Mouse (Mus musculus) urinary bladder, postnatal 4 days (tissue): Measurements from ENCODE around the gene Noto.
"Not testable (repeated sequence)": the region's sequence is repeated elsewhere in the genome, so short reads cannot be mapped to it uniquely, and the experiment has no call there.

ENCODE experiments used
- DNase-seq, 2 experiments: peaks; one replicate each; pipeline ENCODE4 v3.0.0; 2021 to 2022; ENCODE audit warnings: low spot score in 2 of 2

Noto gene

DNA sequence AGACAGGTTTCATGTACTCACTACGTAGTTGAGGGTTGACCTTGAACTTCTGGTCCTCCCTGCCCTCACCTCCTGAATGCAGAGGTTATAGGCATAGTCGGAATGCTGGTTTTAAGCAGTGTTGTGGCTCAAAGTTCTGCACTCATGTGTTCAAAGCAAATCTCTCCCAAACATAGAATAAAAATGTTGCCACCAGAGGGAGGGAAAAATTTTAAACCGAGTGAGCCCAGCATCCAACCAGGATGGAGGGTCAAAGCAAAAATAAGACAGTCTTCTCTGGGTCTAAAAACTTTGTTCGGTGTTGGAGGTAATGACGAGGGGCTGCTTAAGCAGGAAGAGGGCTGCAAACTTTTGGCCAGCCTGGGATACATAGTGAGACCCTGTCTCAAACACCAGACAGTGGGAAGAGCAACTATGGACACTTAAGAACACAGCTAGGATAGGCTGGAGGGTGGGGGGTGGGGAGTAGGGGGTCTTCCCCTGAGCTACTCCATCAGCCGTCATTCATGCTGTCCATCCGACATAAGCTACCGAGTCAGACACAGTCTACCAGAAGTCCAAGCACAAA is 7.7 kb downstream of the Noto start:
- DNase-seq = no peak

GRCm38 (mm10) chr6:85431842-85432431 is 8.3 kb downstream of the Noto start, which contains the start of gene Smyd5:
Smyd5 (plus strand) TSS chr6:85431989.
- peak; percentile 82 to 91 for DNase-seq

DNA sequence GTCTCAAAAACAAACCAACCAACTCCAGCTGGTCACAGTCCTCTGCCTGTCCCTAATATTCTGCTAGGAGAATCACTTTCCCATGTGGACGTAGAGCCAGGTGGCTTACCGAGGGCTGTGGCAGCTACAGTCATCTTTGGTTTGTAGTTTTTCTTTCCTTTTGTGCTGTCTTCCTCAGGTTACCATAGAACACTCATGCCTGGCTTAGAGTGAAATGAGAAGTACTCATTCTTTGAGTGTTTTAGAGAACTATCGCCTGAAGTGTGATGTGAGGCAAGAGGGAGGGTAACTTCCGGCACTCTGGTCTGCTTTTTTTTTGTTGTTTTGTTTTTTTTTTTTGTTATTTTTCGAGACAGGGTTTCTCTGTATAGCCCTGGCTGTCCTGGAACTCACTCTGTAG is 10.2 kb downstream of the Noto start:
- DNase-seq = no peak

- no peak for DNase-seq
Observed at GRCm38 (mm10) chr6:85436204-85436603, 12.5 kb downstream of the Noto start.

- DNase-seq = no peak
Observed at GRCm38 (mm10) chr6:85436631-85437030, 12.9 kb downstream of the Noto start.

DNA sequence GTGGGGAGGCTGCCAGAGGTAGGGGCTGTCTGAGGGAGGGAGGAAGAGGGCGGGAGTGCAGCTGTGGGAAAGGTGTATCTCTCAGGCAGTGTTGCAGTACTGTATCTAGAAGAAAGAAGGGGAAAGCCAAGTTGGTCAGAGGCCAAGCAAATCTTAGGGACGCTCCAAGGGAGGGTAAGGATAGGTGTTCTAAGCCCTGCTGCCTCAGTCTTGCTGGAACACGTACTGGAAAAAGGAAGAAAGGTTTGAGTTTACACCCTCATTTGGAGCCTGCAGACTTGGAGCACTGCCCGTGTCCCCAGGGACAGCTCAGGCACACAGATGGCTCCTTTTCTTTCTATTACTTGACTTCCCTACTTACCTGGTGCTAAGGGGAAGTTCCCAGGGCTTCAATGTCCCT is 17.5 kb downstream of the Noto start:
- no peak for DNase-seq

GRCm38 (mm10) chr6:85443488-85444233 is 20.0 kb downstream of the Noto start:
- no peak for DNase-seq

DNA sequence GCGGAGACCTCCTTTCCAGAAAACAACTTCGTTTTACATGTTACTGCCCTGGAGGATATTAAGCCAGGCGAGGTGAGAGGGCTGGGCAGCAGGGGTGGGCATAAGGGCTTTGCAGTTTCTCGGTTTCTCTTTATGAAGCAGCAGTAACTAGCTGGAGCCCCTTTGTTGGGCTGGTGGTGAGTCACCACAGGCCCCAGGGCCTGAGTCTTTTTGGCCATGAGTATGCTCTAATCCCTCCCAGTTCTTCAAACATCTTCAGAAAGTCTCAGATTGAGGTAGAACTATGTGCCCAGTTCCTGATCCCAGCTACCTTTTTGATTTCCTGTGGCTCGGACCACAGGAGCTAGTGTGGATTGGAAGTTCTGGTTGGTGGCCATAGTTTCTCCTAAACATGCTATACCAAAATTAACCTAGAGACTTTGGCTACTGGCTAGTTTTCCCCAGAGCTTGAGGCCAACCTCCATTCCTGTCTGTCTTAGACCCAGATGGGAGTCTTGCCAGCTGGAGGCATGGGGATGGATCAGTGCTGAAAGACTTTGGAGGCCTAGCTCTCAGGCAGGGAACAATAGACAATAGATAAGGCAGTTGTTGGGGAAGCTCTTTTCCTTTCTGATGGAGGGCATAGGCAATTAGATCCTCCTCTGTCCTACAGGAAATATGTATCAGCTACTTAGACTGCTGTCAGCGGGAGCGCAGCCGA is 20.7 kb downstream of the Noto start:
- DNase-seq = no peak

- DNase-seq = no peak
Observed at GRCm38 (mm10) chr6:85445286-85445685, 21.6 kb downstream of the Noto start.

- no peak for DNase-seq
Observed at GRCm38 (mm10) chr6:85447351-85447750, 23.7 kb downstream of the Noto start.

DNA sequence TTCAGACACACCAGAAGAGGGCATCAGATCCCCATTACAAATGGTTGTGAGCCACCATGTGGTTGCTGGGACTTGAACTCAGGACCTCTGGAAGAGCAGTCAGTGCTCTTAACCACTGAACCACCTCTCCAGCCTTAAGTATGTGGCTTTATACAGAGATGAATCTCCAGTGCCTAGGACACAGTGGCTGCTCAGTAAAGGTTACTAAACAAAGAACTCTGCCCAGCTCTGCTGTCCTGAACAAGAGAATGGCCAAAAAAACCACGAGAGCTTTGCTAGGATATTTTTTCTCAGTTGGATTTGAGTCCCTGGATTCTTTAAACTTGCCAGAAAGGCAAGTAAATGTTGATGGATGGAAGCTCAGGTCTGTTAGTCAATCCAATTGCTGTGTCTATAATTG is 26.5 kb downstream of the Noto start:
- not testable (repeated sequence) for DNase-seq

DNA sequence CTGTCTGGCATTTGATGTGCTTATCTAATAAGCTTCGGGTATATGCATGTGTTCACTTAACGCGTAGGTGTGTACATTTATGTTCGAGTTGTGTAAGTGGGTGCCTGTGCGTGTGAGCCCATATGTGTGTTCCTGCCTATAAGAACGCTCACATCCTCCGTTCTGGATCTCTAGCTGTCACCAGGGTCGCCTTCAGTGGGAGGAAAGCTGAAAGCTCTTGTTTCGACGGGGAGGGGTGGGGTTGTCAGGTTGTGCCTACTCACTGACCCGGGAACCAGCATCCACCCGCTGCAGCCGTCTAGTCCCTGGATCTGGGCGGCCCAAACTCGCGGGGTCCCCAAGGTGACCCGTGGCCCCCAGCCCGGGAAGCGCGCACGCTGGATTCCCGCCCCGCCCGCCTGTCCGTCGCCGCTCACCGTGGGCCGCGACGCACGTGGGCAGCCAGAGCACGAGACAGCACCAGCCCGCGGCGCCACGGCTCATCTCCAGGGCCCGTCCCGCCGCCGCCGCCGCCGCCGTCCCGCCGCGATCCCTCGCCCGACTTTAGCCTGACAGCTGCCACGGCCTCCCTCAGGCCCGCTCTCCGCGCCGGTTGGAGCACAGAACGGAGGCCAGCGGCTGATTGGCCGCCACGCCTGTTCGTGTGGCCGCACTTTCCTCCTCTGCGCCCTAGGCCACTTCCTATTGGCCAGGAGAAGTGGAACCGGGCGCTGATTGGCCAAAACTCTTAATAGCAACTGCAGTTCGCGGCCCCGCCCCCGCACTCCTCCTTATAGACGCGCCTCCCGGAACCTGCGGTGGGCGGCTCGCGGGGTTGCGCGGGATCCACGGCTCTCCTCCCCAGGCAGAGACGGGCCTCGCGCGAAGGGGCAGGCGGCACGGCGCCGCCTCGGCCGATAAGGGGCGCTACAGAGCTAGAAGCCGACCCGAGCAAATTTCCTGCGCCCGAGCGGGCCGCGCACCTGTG is 27.3 kb downstream of the Noto start, which contains the start of gene Cct7:
TSS of gene Cct7 (plus strand) at position 818 of the 967 bp plus-strand sequence.
- peak; percentile 98 to 99 for DNase-seq

DNA sequence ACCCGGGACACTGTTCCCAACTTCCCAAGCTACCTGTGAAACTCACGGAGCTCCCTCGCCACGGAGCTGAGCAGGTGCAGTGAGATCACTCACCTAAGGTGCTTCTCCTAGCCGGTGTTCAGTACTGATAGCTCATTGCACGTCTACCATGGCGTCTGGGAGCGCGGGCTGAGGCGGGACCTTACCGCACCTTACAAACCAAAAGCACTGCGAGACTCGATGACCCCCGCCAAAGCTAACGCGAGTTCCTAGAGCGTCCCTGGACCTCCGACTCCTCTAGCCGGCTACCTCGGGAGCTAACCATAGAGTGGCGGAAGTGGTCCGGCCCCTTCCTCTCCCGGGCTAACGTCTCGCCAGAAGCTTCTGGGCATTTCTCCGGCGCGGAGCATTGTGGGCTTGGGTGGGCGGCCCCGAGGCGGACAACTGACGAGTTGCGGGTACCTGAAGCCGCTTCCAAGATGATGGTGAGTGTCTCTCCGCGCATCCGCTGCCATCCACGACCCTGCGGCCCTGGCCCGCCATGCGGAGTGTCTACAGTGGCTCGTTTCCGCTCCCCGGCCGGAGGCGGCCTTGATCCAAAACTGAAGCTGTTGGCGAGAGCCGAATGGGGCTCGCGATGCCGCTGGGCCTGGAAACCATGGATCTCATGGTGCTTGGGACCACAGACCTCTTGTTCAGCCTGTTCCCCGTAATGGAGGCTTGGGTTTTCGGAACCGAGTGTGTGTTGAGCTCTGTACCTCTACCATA is 28.2 kb downstream of the Noto start, which contains the start of gene Pradc1:
TSS of gene Pradc1 (minus strand) at position 307 of the 747 bp plus-strand sequence.
- DNase-seq = peak; percentile 95 to 96

DNA sequence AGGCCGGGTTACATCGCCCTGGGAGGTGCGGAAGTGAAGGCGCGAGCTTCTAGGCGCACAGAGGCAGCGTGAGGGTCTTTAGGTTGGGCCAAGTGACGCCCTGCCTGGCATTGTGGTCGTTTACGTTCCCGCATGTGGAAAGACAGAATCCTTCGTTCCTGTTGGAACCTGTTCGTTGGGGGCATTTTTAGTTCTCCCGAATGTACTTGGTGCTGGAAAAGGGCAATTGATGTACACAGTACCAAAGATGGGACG is 28.7 kb downstream of the Noto start:
- no peak for DNase-seq

- DNase-seq = no peak
Observed at GRCm38 (mm10) chr6:85452816-85453215, 29.1 kb downstream of the Noto start.

GRCm38 (mm10) chr6:85459621-85460020 is 35.9 kb downstream of the Noto start:
- DNase-seq = no peak

- DNase-seq = no peak
Observed at GRCm38 (mm10) chr6:85465381-85465780, 41.7 kb downstream of the Noto start.

DNA sequence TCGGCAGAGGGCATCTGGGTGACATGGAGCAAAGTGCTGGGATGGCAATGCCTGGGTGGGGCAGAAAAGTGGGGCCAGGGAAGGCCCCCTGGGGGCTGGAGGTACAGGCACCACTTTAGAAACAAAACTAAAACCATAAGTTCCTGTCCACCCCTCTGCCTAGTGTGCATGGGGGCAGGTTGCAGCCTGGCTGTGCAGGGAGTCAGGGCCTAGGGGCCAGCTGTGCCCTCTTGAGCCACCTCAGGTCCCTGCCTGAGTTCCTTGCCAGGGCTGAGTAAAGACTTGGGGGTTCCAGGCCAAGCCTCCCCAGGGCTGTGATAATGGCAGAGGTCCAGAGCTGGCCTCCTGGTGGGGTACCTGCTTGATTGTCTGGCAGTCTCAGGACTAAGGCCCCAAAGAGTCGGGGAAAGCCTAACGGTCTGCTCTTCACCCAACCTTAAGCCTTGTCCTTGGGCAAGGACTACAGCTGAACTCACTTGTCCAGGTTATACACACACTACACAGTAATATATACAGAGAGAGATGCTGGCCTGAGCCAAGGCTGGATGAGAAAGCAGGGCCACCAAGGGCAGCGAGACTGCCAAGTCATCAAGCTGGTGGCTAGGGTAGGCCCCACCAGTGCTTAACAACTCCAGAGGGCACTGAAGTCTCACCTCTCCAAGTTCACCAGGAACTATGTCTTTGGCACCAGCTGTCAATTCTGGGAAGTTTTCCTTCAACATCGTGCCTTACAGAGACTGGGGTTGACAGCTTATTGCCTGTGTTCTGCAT is 46.2 kb downstream of the Noto start:
- DNase-seq = no peak

- no peak for DNase-seq
Observed at GRCm38 (mm10) chr6:85471962-85472361, 48.3 kb downstream of the Noto start.

GRCm38 (mm10) chr6:85472542-85472941 is 48.9 kb downstream of the Noto start:
- DNase-seq = no peak
